Mouse (Mus musculus) hindbrain, embryonic 15.5 days (tissue): ENCODE measurements around the gene Olfr1219. TPM values are rescaled to one million over a fixed set of nuclear protein-coding genes. Genes with fewer than 3 reads are reported as not detected.

Experiments used
- ATAC-seq: fragments of 200-750 bp; cut with Nextera tagmentation; 2 replicates; pipeline ENCODE4 v1.8.0; 2017; ENCODE audit warnings: low read depth, moderate number of reproducible peaks, moderate TSS enrichment; ENCODE audit not compliant: low FRiP score
- H3K27ac ChIP-seq: fragments of 300-500 bp; sonication (generic); replicated peaks from 2 replicates; pipeline ENCODE4 v1.5.1; 2015; ENCODE audit warnings: mild to moderate bottlenecking, inconsistent platforms
- H3K27me3 ChIP-seq: fragments of 300-500 bp; sonication (generic); 2 replicates; pipeline ENCODE4 v1.6.1; 2015; ENCODE audit warnings: control low read depth, inconsistent platforms
- H3K36me3 ChIP-seq: fragments of 300-500 bp; sonication (generic); 2 replicates; pipeline ENCODE4 v1.6.1; 2015; ENCODE audit warnings: control low read depth, inconsistent platforms
- H3K4me1 ChIP-seq: fragments of 300-500 bp; sonication (generic); replicated peaks from 2 replicates; pipeline ENCODE4 v1.6.1; 2015; ENCODE audit warnings: control low read depth, inconsistent platforms
- H3K4me2 ChIP-seq: fragments of 300-500 bp; sonication (generic); 2 replicates; pipeline ENCODE4 v1.6.1; 2015; ENCODE audit warnings: moderate library complexity, mild to moderate bottlenecking, inconsistent platforms
- H3K4me3 ChIP-seq: fragments of 300-500 bp; sonication (generic); 2 replicates; pipeline ENCODE4 v1.5.1; 2015; ENCODE audit warnings: mild to moderate bottlenecking, inconsistent platforms
- H3K9ac ChIP-seq: fragments of 300-500 bp; sonication (generic); 2 replicates; pipeline ENCODE4 v1.6.1; 2015; ENCODE audit warnings: inconsistent platforms
- H3K9me3 ChIP-seq: fragments of 300-500 bp; sonication (generic); 2 replicates; pipeline ENCODE4 v1.6.1; 2016; ENCODE audit warnings: control low read depth, inconsistent platforms
- WGBS: fragments of 180-500 bp; shearing (Covaris S2); methylation state at CpG from one replicate; pipeline ENCODE4 v1.1.7; 2015; 5-methylcytosine and 5-hydroxymethylcytosine counted together
- polyA plus RNA-seq: library from polyadenylated mRNA; unstranded; fragments of >200 nt; fragmentation: Nextera tagmentation; extraction: Ambion mirVana; gene quantifications from 2 replicates; pipeline ENCODE4 v1.2.1, GENCODE M21; 2015

Gene Olfr1219
- polyA plus RNA-seq: not detected in 2 replicates

DNA sequence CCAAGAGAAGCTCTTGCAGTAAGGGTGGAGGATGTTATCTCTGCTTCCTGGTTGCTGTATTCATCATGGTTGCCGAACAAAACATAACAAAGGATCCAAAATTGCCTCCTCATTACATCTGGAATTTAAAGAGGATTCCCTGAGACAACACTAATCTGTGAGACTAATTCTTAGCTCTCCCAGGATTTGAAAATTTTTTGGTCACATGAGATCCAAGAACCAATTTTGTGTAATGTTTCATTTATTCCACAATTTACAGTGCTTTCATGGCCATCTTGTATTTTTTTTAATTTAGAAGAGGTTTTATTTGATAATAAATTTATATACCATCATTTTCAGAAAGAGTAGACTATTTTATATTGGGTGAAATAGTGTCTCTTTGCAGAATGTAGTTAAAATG lies at the start of gene Olfr1219:
Gene Olfr1219, minus strand, starts transcription at position 101 of the 400 bp plus-strand sequence.
- Histone ChIP-seq H3K27ac (no peak within 1 kb of the TSS), H3K4me3 (no peak within 1 kb of the TSS), H3K27me3 (no peaks in the 10 kb centered on the region), H3K4me1 (no peaks in the 10 kb centered on the region), H3K9me3 (no peaks in the 10 kb centered on the region), H3K9ac (no peak within 1 kb of the TSS), H3K36me3 (no peaks in the 10 kb centered on the region), H3K4me2 (no peak within 1 kb of the TSS)
- WGBS: 75% methylated on average over 1 of the region's 1 CpGs
- no peak for ATAC-seq

DNA sequence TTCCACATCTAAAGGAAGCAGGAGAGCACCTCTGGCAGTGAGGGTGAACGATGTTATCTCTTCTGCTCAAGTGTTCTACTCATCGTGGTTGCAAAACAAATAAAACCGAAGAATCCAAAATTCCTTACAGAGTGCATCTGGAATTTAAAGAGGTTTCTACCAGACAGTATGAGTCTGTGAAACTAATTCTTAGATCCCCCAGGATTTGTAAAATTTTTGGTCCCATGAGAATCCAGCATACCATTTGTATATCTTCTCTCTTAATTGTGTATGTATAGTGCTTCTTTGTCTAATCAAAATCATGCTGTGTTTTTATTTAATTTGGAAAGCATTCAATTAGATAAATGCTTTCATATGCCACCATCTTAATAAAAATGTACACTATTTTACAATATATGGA lies 49.6 kb upstream of the Olfr1219 start, which contains the start of gene Olfr1222:
Gene Olfr1222, minus strand, starts transcription at position 101 of the 400 bp plus-strand sequence.
- H3K9ac ChIP-seq: no peak within 1 kb of the TSS
- H3K9me3 ChIP-seq: no peaks in the 10 kb centered on the region
- H3K27ac ChIP-seq: no peak within 1 kb of the TSS
- H3K4me3 ChIP-seq: no peak within 1 kb of the TSS
- ATAC-seq: no peak
- 84% methylated on average over 3 of the region's 3 CpGs for WGBS
- H3K27me3 ChIP-seq: no peaks in the 10 kb centered on the region
- H3K4me2 ChIP-seq: no peak within 1 kb of the TSS
- H3K36me3 ChIP-seq: no peaks in the 10 kb centered on the region
- no peaks in the 10 kb centered on the region for H3K4me1 ChIP-seq

DNA sequence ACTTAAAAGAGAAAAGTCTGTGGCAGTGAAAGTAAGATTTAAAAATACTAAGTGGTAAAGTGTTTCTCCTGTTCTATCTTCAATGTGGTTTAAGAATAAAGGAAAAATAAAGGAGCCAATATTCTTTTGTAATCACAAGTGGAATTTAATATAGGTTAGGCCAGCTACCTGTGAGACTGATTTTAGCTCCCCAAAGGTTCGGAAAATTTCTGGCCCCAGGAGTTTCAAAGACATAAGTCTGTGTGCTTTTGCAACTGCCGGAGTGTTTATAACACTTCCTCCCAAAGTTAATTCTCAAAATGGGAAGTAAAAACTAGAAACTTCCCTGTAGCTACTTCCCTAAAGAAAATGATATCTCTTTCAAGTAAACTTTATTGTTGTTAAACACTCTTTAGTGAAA lies 33.9 kb upstream of the Olfr1219 start, which contains the start of gene Olfr1221:
Gene Olfr1221, minus strand, starts transcription at position 101 of the 400 bp plus-strand sequence.
- ATAC-seq: no peak
- WGBS: 87% methylated on average over 2 of the region's 2 CpGs

DNA sequence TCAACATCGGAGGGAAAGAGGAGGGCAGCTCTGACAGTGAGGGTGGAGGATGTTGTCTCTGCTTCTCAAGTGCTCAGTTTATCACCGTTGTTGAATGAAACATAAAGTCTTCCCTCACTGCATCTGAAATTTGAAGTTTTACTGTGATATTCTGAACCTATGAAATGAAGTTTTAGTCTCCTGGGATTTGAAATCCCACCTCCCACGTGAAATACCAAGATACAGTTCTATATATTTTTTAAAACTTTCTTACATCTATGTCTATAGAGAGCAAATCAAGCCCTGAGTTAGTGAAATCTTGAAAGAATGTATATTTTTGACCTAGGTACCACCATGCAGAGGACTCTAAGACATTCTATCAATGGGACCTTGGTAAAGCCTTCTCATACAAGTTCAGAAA lies 23.4 kb upstream of the Olfr1219 start, which contains the start of gene Olfr1220:
Gene Olfr1220, minus strand, starts transcription at position 101 of the 400 bp plus-strand sequence.
- 82% methylated on average over 3 of the region's 3 CpGs for WGBS
- no peaks in the 10 kb centered on the region for H3K4me1 ChIP-seq
- H3K9me3 ChIP-seq: no peaks in the 10 kb centered on the region
- no peak for ATAC-seq
- H3K4me3 ChIP-seq: no peak within 1 kb of the TSS
- no peaks in the 10 kb centered on the region for H3K36me3 ChIP-seq
- no peaks in the 10 kb centered on the region for H3K27me3 ChIP-seq
- H3K4me2 ChIP-seq: no peak within 1 kb of the TSS
- no peak within 1 kb of the TSS for H3K9ac ChIP-seq
- no peak within 1 kb of the TSS for H3K27ac ChIP-seq

More for the DNA sequence above, 33.9 kb upstream of the Olfr1219 start, which contains the start of gene Olfr1221:
- Histone ChIP-seq H3K27me3 (no peaks in the 10 kb centered on the region), H3K27ac (no peak within 1 kb of the TSS), H3K9ac (no peak within 1 kb of the TSS), H3K36me3 (no peaks in the 10 kb centered on the region), H3K4me3 (no peak within 1 kb of the TSS), H3K4me1 (no peaks in the 10 kb centered on the region), H3K4me2 (no peak within 1 kb of the TSS), H3K9me3 (no peaks in the 10 kb centered on the region)

DNA sequence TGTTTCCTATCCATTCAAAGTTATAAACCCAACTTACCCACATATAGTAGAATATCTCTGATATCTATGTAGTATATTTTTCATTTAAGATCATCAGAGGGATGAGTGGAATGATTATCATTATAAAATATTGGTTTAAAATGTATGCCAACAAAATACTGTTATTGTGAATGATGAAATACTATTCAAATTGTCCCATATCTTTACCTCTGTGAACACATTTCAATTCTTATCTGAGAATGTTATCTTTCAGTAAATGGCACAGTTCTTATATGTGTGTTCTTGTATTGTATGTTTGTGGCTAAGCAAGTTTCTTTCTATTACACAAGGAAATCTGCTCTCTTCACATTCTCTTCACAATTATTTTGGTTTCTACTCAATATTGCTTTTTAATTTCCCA lies 22.3 kb upstream of the Olfr1219 start:
- Histone ChIP-seq H3K9me3 (no peaks in the 10 kb centered on the region), H3K27me3 (no peaks in the 10 kb centered on the region), H3K9ac (no peak overlapping the region), H3K27ac (no peak overlapping the region), H3K36me3 (no peaks in the 10 kb centered on the region), H3K4me1 (no peaks in the 10 kb centered on the region), H3K4me2 (no peak overlapping the region), H3K4me3 (no peak overlapping the region)
- no peak for ATAC-seq

DNA sequence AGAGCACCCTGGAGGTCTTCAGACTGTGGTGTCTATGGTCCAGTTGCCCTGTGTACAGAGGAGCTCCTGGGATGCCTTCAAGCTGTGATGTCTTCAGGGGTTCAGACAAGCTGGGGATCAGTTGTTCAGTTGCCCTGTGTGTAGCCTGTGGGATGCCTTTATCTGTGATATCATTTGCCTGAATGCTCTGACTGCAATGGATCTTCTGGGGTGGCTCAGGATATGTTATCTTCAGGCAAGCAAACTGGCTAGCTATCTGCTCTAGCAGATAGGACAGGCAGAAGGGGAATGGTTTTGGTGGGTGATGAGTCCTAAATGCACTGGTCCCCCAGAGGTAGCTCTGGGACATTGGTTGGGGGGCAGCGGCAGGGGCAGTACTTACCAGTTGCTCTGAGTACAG lies 10.5 kb upstream of the Olfr1219 start:
- no peaks in the 10 kb centered on the region for H3K9me3 ChIP-seq
- no peak overlapping the region for H3K9ac ChIP-seq
- H3K4me2 ChIP-seq: no peak overlapping the region
- no peaks in the 10 kb centered on the region for H3K36me3 ChIP-seq
- no peaks in the 10 kb centered on the region for H3K4me1 ChIP-seq
- ATAC-seq: no peak
- no peak overlapping the region for H3K27ac ChIP-seq
- H3K4me3 ChIP-seq: no peak overlapping the region
- no peaks in the 10 kb centered on the region for H3K27me3 ChIP-seq
- WGBS: 100% methylated on average over 1 of the region's 1 CpGs

DNA sequence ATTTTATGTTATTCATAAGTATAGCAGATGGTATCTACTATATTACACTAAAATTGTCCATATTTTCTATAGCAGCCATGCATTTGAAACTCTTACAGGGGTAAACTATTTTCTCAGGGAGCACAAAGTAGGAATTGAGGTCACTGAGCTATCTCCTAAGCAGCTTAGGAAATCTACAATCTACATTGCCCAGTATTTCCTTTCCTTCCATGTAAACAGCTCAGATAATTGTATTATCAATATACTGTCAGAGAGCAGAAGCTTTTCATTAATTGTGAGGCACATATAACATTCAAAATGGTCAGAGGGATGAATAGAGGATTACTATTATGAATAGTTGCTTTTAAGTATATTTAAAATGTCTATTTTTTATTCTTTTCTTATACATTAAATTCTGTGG lies 1.8 kb downstream of the Olfr1219 start:
- H3K9me3 ChIP-seq: no peaks in the 10 kb centered on the region
- no peak for ATAC-seq
- H3K9ac ChIP-seq: no peak overlapping the region
- no peak overlapping the region for H3K27ac ChIP-seq
- H3K4me2 ChIP-seq: no peak overlapping the region
- H3K4me1 ChIP-seq: no peaks in the 10 kb centered on the region
- no peaks in the 10 kb centered on the region for H3K27me3 ChIP-seq
- no peak overlapping the region for H3K4me3 ChIP-seq
- no peaks in the 10 kb centered on the region for H3K36me3 ChIP-seq

DNA sequence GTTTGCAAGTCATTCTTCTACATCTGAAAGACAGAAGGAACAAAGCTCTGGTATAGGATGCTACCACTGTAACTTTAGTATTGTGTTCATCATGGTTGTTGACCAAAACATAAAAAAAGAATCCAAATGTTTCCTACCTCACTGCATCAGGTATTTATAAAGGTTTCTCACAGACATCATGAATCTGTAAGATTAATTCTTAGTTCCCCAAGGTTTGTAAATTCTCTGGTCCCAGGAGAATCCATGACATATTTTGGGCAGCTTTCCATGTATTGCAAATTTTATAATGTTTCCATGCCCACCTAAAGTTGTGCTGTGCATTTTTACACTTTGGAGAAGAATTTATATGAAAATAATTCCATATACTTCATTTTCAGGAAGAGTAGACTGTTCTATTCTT lies 22.2 kb downstream of the Olfr1219 start, which contains the start of gene Olfr1218:
Gene Olfr1218, minus strand, starts transcription at position 101 of the 400 bp plus-strand sequence.
- ATAC-seq: no peak
- Histone ChIP-seq H3K9ac (no peak within 1 kb of the TSS), H3K9me3 (no peaks in the 10 kb centered on the region), H3K4me2 (no peak within 1 kb of the TSS), H3K27me3 (no peaks in the 10 kb centered on the region), H3K4me3 (no peak within 1 kb of the TSS), H3K36me3 (no peaks in the 10 kb centered on the region), H3K4me1 (no peaks in the 10 kb centered on the region), H3K27ac (no peak within 1 kb of the TSS)

DNA sequence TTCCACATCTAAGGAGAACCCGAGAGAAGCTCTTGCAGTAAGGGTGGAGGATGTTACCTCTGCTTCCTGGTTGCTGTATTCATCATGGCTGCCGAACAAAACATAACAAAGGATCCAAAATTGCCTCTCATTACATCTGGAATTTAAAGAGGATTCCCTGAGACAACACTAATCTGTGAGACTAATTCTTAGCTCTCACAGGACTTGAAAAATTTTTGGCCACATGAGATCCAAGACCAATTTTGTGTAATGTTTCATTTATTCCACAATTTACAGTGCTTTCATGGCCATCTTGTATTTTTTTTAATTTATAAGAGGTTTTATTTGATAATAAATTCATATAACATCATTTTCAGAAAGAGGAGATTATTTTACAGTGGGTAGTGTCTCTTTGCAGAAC lies 51.3 kb downstream of the Olfr1219 start, which contains the start of gene Olfr1217:
Gene Olfr1217, minus strand, starts transcription at position 101 of the 400 bp plus-strand sequence.
- H3K36me3 ChIP-seq: no peaks in the 10 kb centered on the region
- ATAC-seq: no peak
- H3K4me3 ChIP-seq: no peak within 1 kb of the TSS
- 84% methylated on average over 2 of the region's 2 CpGs for WGBS
- H3K27me3 ChIP-seq: no peaks in the 10 kb centered on the region
- no peak within 1 kb of the TSS for H3K27ac ChIP-seq
- H3K4me1 ChIP-seq: no peaks in the 10 kb centered on the region
- no peak within 1 kb of the TSS for H3K9ac ChIP-seq
- H3K9me3 ChIP-seq: no peaks in the 10 kb centered on the region
- H3K4me2 ChIP-seq: no peak within 1 kb of the TSS

Other genes with a start within 250 kb of the Olfr1219 start
- gene Olfr1204, start 234.2 kb downstream of the Olfr1219 start, polyA plus RNA-seq: not detected in 2 replicates
- gene Olfr1206, start 220.3 kb downstream of the Olfr1219 start, polyA plus RNA-seq: not detected in 2 replicates
- gene Olfr1208, start 181.2 kb downstream of the Olfr1219 start, polyA plus RNA-seq: not detected in 2 replicates
- gene Olfr1209, start 168.4 kb downstream of the Olfr1219 start, polyA plus RNA-seq: not detected in 2 replicates
- not detected in 2 replicates for gene Olfr1211, start 145.4 kb downstream of the Olfr1219 start, polyA plus RNA-seq
- gene Olfr1212, start 129.5 kb downstream of the Olfr1219 start, polyA plus RNA-seq: not detected in 2 replicates
- not detected in 2 replicates for gene Gm13762, start 103.2 kb downstream of the Olfr1219 start, polyA plus RNA-seq
- gene Olfr1214, start 90.9 kb downstream of the Olfr1219 start, polyA plus RNA-seq: not detected in 2 replicates
- gene Olfr1215, start 76.5 kb downstream of the Olfr1219 start, polyA plus RNA-seq: not detected in 2 replicates
- not detected in 2 replicates for gene Olfr1216, start 65.2 kb downstream of the Olfr1219 start, polyA plus RNA-seq
- not detected in 2 replicates for gene Olfr1217, start 51.4 kb downstream of the Olfr1219 start, polyA plus RNA-seq
- not detected in 2 replicates for gene Olfr1218, start 22.3 kb downstream of the Olfr1219 start, polyA plus RNA-seq
- gene Olfr1220, start 23.3 kb upstream of the Olfr1219 start, polyA plus RNA-seq: not detected in 2 replicates
- gene Olfr1221, start 33.8 kb upstream of the Olfr1219 start, polyA plus RNA-seq: not detected in 2 replicates
- not detected in 2 replicates for gene Olfr1222, start 49.5 kb upstream of the Olfr1219 start, polyA plus RNA-seq
- gene Olfr1223, start 68.0 kb upstream of the Olfr1219 start, polyA plus RNA-seq: not detected in 2 replicates
- gene Olfr1224-ps1, start 80.6 kb upstream of the Olfr1219 start, polyA plus RNA-seq: not detected in 2 replicates
- gene Olfr1225, start 91.2 kb upstream of the Olfr1219 start, polyA plus RNA-seq: not detected in 2 replicates
- gene Olfr1226, start 116.5 kb upstream of the Olfr1219 start, polyA plus RNA-seq: not detected in 2 replicates
- not detected in 2 replicates for gene Olfr1228, start 170.5 kb upstream of the Olfr1219 start, polyA plus RNA-seq
- gene Olfr1229, start 204.5 kb upstream of the Olfr1219 start, polyA plus RNA-seq: not detected in 2 replicates
- not detected in 2 replicates for gene Olfr1230, start 213.8 kb upstream of the Olfr1219 start, polyA plus RNA-seq
- gene Olfr1231, start 223.6 kb upstream of the Olfr1219 start, polyA plus RNA-seq: not detected in 2 replicates
- gene Olfr1232, start 246.2 kb upstream of the Olfr1219 start, polyA plus RNA-seq: not detected in 2 replicates